Mouse (Mus musculus): ENCODE data around the gene Kirrel3. TPM values are rescaled to one million over a fixed set of nuclear protein-coding genes. Genes with fewer than 3 reads are reported as not detected.

Gene Kirrel3
- total RNA-seq, 1 experiment from 2014 or later: not detected

DNA sequence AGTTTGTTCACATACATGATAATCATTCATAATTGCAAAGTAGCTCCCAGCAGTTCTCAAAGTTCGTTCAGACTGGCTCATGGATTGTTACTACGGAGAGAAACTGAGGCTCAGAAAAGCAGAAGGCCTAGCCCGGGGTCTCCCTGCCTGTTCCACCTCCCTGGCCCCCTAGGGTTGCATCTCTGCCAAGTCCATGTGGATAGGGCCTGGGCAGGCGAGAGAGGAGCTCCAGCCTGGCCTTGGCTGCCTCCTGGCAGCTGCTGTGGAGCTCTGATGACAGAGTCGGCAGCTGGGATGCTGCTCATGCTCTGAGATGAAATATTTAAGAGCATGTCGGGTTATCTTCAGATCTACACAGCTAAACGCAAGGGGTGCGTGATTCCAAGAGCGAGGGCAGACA lies 459.6 kb downstream of the Kirrel3 start:
- ATAC-seq (replicated peaks; ENCODE audit: insufficient number of reproducible peaks, low FRiP score, low TSS enrichment, poor library complexity, severe bottlenecking): no peak

DNA sequence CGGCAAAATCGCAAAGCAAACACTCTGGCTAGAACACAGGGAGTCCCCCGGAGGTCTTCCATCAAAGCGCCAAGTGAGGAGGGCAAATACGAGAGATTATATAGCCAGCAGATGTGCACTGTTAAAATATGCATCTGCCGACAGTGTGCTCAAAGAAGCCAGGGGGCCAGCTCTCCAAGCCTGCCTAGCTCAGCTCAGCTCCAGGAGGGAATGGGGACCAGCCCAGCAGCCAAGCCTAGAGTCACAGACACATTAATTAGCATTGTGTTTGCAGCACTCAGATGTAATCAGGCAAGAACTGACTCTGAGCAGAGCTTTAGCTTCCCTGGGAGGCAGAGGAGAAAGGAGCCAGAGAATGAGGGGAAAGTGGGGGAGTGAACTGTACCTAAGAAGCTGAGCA lies 461.6 kb downstream of the Kirrel3 start:
- ATAC-seq (replicated peaks; ENCODE audit: insufficient number of reproducible peaks, low FRiP score, low TSS enrichment, poor library complexity, severe bottlenecking): no peak

DNA sequence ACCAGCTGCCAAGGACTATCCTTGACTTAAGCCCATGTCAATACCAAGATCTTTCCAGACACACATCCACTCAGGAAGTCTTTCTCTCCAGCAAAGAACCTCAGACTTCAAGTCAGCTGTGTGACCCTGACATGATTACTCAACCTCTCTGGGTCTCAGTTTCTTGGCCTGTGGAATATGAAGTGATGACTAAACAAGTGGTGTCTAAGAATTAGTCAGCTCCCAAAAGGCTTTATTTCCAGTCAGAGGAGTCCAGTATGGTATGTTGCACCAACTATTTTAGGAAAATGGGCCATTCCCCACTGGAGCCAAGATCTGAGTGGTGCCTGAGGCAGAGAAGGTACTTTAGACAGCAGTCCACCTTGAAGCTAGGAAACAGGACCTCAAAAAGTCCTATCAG lies 462.0 kb downstream of the Kirrel3 start:
- ATAC-seq (replicated peaks; ENCODE audit: insufficient number of reproducible peaks, low FRiP score, low TSS enrichment, poor library complexity, severe bottlenecking): no peak

DNA sequence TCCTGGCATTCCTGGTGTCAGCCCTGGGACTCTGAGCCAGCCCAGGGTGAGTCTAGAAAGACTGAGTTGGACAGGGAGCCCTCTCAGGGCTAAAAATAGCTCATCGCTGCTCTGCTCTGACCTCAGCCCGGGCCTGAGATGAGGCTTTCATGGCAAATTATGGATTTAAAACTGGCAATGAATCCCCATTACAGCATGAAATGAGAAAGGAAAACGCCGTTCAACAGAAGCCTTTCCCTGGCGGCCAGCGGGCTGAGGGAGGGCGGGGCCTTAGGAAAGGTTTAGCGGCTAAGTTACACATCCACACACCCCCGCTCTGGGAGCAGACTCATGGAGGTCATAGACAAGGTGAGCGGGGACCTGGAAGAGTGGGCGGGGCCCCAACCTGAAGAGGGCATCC lies 467.7 kb downstream of the Kirrel3 start:
- ATAC-seq (replicated peaks; ENCODE audit: insufficient number of reproducible peaks, low FRiP score, low TSS enrichment, poor library complexity, severe bottlenecking): no peak

DNA sequence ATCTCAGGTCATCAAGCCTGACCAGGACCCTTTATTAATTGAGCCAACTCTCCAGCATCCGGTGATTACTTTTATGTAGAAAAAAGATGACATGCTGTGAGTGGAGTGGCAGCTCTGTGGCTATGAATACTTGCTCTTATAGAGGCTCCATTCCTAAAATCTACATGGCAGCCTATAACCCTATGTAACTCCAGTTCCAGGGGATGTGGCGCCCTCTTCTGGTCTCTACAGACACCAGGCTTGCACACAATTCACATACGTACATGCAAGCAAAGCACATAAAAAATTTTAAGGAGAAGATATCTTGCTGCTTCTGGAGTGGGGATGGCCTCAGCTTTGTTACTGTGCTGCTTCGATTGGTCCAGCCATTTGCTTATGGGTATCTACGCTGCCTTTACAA lies 468.5 kb downstream of the Kirrel3 start:
- ATAC-seq (replicated peaks; ENCODE audit: insufficient number of reproducible peaks, low FRiP score, low TSS enrichment, poor library complexity, severe bottlenecking): no peak

DNA sequence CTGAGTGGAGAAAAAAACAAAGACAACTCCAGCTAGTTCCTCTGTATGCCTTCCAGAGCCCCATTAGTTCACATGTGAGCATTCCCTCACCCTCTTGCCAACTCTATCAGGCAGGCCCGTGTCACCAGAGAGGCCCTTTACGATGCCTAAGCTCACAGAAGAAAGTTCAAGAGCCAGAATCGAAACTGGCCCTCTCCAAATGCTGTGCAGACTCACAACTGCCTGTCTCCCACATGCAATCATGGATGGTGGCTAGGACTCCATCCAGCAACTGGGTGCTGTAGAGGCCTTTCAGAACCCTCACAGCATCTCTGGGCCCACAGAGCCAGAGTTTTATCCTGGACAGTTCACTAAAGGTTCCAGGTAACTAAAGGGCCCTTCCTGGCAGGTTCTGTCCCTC lies 470.8 kb downstream of the Kirrel3 start:
- ATAC-seq (replicated peaks; ENCODE audit: insufficient number of reproducible peaks, low FRiP score, low TSS enrichment, poor library complexity, severe bottlenecking): no peak

DNA sequence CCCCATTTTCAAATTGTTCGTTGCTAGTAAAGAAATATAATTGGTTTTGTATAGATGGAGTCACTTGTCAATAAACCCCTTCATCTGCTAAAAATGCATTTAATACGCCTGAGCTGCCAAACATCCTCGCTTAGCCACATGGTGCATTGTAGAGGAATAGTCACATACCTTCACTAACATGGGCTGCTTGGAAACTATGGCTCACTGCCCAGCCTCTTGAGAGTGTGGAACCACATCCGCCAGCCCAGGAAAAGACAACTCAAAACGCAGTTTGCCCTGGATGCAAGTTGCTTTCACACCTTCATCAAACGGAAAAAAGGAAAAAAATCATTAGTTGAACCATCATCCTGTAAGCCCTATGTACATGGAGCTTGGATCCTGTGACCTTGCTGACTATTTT lies 472.0 kb downstream of the Kirrel3 start:
- ATAC-seq (replicated peaks; ENCODE audit: insufficient number of reproducible peaks, low FRiP score, low TSS enrichment, poor library complexity, severe bottlenecking): no peak

DNA sequence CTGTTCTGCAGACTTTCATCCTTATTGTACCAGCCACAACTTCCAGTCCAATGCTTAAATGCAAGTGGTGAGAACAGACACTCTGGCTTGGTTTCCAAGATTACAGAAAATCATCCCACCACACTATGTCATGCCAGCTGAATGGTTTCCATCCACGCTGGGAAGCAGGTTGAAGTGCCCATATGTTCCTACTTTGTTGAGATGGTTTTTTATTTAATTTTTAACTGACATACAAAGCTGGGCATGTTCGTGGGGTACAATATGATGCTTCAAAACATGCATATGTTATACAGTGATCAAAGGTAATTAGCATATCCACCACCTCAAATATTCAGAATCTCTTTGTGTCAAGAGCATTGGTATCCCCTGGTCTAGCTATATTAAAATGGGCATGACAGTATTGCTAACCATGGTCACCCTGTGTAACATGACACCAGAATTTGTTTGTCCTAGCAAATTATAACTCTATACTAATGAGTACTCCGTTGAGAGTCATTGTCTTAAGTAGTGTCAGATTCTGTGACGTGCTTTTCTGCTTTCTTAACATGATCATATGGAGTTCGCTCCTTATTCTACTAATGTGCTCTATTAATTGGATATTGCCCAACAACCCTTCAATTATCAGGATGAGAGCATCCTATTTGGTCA lies 472.6 kb downstream of the Kirrel3 start:
- ATAC-seq (replicated peaks; ENCODE audit: insufficient number of reproducible peaks, low FRiP score, low TSS enrichment, poor library complexity, severe bottlenecking): no peak

DNA sequence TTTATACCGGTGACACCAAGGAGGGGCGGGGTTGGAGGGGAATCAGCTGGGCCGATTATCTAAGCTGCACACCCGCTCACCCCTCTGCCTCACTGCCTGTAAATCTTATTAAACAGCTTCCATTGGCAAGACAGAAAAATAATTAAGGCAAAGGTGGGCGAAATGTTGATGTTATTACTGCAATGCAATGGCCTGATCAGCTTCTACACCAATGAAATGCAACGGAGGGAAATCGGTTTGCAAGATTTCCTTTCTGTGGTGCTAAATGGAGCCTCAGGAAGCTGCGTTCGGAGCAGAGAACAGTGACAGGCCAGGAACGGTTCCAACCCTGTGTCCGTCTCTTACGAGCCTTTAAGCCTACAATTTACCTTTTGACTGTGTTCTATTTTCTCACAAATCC lies 475.0 kb downstream of the Kirrel3 start:
- no peak for ATAC-seq (replicated peaks; ENCODE audit: insufficient number of reproducible peaks, low FRiP score, low TSS enrichment, poor library complexity, severe bottlenecking)

DNA sequence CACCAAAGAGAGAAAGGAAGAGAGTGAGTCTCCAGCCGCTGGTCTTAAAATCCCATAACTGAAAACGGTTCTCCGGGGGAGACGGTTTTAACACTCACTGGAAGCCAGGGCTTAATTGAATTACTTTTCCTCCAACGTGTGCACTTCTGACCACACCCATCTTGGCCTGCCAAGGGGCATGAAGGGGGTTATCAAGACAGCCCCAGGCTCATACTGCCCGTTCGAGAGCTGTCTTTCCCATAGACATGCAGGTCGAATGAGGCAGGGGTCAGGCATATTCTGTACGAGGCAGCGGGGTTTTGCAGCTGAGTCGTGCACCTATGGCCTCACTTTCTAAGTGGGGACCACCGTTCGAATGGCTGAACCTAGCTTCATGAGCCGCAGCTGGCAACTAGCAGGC lies 475.5 kb downstream of the Kirrel3 start:
- no peak for ATAC-seq (replicated peaks; ENCODE audit: insufficient number of reproducible peaks, low FRiP score, low TSS enrichment, poor library complexity, severe bottlenecking)

DNA sequence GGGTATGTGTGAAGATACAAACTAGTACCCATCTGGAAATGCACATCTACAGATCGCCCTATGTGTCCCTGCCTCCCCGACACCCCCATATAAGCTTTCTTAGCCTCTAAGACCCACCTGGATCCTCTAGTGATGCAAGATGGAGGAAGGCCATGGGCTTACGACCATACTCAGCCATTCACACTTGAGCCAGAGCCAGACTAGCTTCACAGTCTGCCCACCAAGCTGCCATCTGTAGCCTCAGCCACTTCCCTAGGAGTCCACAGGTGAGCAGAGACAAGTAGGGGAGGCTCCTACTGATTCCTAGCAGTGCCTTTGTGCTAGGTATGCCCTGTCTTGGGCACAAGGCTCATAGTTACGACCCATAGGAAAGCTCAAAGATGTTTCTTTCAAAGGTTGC lies 476.6 kb downstream of the Kirrel3 start:
- ATAC-seq (replicated peaks; ENCODE audit: insufficient number of reproducible peaks, low FRiP score, low TSS enrichment, poor library complexity, severe bottlenecking): no peak

DNA sequence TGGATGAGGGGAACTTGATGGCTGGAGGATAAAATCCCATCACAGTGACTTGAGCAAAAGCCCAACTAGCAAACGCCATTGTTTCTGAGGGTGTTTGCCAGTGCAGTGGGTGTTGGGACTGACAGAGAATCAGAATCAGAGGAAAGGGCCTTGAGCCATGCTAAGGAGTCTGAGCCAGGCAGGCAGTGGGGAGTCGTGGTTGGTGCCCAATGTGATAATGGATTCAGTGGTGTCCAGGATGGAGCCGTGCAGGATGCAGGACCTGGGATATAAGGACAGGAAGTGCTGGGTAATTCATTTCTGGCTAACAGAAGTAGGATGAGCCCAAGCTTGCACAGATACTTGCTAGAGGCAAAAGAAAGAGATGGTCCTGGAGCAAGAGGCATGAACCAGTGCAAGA lies 477.9 kb downstream of the Kirrel3 start:
- no peak for ATAC-seq (replicated peaks; ENCODE audit: insufficient number of reproducible peaks, low FRiP score, low TSS enrichment, poor library complexity, severe bottlenecking)

DNA sequence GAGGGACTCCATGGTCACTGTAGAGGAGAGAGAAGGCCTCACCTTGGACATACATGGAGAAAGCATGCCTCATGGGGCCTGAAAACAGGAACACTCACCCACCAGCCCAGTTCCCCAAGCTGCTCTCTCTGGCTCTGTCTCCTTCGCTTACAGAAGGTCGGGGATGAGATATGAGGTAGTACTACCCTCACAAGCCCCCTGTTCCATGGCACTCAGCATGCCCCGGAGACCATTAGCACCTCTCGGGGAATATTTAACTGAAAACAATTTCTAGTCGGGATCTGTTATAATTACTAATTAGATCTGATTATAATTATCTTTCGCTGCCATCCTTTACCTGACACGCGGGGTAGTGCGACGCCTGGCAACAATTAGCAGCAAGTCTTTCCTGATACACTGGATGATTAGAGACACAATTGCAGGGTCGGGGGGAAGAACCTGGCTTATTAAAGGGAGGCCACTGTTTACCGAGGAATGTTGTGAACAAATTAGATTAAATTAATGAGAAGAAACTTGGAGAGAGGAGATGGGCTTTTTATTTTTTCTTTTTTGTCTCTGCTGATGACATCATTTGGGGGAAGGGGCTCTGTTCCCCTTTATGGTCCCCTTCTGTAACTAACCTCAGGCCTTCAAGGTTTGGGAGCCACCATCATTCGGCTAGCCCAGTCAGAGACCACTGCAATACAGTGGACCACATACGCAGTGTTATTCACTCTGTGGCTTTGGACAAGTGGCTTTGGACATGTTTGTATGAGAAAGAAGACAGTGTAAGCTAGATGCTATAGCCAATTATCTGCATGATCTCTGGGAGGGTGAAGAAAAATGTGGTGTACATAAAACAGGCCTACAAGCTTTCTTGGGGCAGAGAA lies 478.7 kb downstream of the Kirrel3 start:
- ATAC-seq (replicated peaks; ENCODE audit: insufficient number of reproducible peaks, low FRiP score, low TSS enrichment, poor library complexity, severe bottlenecking): no peak

DNA sequence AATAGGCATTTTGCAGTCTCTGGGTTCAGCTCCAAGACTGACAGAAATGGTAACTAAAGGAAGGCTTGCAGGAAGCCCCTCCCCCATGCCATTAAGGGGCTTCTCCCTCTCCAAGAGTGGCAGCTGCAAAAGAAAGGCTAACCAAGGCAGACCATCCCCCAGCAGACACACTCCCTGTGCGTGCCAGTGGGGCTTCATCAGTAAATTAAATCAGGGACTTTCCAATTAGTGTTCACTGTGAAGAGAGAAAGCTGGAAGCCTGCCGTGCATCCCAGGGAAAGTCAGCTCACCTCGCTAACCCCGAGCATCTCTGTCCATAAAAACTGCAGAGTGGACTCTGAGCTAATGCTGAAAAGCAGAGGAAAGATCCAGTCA lies 479.3 kb downstream of the Kirrel3 start:
- ATAC-seq (replicated peaks; ENCODE audit: insufficient number of reproducible peaks, low FRiP score, low TSS enrichment, poor library complexity, severe bottlenecking): no peak

DNA sequence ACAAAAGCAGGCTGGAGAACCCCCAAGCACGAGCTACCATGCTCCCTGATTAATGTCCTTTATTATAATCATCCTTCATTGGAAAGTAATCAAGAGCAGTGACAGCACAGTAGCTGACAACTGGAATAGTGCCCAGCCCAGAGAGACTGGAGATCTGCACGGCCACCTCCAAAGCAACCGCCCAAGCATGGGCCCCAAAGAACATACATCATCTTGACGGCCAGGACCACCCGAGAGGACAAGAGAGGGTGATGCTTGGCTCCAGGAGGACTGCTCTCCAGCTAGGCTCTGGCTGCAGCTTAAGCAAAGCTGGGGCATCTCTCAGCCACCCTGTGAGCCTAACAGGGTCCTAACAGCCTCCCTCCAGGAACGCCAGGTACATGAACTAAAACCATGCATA lies 482.1 kb downstream of the Kirrel3 start:
- ATAC-seq (replicated peaks; ENCODE audit: insufficient number of reproducible peaks, low FRiP score, low TSS enrichment, poor library complexity, severe bottlenecking): no peak

DNA sequence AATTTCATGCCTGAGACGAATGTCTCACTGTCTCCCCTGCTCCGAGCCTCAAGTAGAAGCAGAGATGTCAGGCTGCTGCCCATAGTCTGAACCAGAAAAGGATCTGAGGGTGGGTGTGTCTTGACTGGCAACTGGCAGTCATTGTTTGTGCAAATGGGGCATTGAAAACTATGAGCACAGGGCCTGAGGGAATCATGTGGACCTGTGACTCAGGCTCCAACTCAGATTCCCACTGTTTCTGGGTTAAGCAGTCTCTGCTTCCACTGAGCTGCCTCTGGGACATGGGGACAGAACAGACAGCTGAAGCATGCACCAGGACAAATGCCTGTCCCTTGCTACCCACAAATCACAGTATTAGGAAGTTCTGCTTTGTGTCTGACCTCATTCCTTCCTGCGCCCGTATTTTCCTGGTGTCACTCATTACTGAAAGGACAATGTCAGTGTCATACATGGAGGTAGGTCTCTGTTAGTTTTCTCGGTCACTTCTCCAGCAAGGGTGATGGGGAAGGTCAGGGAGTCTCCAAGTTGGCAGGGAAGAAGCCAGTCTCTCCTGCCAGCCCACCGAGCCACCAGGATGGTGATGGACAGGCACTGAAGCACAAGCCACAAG lies 484.3 kb downstream of the Kirrel3 start:
- ATAC-seq (replicated peaks; ENCODE audit: insufficient number of reproducible peaks, low FRiP score, low TSS enrichment, poor library complexity, severe bottlenecking): no peak

DNA sequence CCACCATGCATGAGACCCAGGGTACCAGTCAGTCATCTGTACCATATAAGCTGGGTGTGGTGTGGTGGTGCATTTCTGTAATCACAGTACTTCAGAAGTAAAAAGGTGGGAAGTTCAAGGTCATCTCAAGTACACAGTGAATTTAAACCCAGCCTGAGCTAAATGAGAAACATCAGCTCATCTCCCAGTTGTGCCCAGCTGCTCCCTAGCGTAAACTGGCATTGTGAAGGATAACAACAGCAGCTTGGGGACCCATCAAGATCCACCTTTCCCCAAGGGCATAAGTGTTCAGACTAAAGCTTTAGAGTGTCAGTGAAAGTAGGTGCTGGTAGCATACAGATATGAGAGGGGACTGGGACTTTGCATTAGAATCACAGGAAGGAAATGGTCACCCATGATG lies 488.6 kb downstream of the Kirrel3 start:
- ATAC-seq (replicated peaks; ENCODE audit: insufficient number of reproducible peaks, low FRiP score, low TSS enrichment, poor library complexity, severe bottlenecking): no peak

DNA sequence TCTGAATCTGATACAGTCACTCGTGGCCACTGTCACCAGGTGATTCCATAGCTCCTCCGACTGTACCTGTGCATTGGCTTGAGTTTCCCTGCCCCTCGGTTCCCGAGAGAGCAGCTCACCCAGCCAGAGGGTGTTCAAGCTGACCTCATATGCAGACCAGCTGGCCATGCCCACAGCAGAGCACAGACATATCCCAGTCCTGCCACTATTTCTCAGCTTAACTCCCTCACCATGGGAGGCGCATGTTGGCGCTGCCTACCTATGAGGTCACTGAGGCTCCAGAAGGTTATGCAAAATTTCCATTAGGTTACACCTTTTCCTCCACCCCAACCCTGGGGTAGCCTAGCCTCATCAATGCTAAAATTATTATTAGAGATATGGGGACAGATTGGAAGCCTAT lies 489.6 kb downstream of the Kirrel3 start:
- ATAC-seq (replicated peaks; ENCODE audit: insufficient number of reproducible peaks, low FRiP score, low TSS enrichment, poor library complexity, severe bottlenecking): no peak

DNA sequence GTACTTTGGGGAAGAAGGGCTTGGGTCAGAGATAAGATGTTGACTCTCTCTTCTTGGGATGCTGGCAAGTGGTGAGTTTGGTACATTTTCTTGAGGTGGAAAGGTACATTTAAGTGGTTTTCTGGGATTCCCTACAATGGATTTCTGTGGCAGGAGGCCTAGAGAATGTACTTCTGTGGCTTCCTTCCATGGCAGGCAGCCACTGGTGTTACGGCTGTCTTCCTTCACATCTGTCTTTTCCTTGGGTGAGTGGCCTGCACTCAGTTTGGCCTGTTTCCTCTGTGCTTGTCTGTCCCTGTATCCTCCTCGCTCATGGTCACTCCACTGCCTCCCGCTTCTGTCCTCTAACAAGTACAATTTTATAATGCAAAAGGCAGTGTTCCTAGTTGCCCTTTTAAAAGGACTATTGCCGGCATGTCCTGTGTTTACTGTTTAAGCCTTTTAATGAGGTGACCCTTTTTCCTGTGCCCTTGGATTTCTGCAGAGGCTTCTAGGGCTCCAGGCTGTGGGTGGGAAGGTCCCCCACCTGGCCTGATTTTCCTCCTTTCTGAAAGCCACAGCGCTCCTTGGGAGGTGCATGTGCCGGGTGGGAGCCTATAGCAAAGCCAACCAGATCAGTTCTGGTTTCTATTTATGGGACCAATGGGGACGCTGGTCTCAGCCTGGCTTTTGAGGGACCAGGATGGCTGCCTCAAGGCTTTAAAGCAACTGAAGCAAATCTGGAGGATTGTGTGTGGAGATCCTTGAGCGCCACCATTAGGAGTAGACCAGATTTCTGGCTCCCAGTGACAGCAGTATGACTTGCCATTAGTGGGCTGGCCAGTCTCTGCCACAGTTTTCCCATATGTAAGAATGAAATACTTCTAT lies 491.1 kb downstream of the Kirrel3 start:
- no peak for ATAC-seq (replicated peaks; ENCODE audit: insufficient number of reproducible peaks, low FRiP score, low TSS enrichment, poor library complexity, severe bottlenecking)
